Mouse (Mus musculus) liver, adult 10 weeks (tissue): Measurements from ENCODE around the gene Zfp219. TPM values are rescaled to one million over a fixed set of nuclear protein-coding genes. Genes with fewer than 3 reads are reported as not detected.

Experiments used
- polyA plus RNA-seq: library from polyadenylated mRNA; stranded (reverse); fragments of 350-450 nt; fragmentation: Illumina TruSeq; extraction: RNeasy Lipid Tissue Mini Kit (QIAGEN cat#74804); gene quantifications from one replicate; pipeline ENCODE4 v1.2.3, GENCODE M21; 2014; ENCODE audit warnings: low read depth, low replicate concordance

Gene Zfp219
- 1.1 TPM for polyA plus RNA-seq

DNA sequence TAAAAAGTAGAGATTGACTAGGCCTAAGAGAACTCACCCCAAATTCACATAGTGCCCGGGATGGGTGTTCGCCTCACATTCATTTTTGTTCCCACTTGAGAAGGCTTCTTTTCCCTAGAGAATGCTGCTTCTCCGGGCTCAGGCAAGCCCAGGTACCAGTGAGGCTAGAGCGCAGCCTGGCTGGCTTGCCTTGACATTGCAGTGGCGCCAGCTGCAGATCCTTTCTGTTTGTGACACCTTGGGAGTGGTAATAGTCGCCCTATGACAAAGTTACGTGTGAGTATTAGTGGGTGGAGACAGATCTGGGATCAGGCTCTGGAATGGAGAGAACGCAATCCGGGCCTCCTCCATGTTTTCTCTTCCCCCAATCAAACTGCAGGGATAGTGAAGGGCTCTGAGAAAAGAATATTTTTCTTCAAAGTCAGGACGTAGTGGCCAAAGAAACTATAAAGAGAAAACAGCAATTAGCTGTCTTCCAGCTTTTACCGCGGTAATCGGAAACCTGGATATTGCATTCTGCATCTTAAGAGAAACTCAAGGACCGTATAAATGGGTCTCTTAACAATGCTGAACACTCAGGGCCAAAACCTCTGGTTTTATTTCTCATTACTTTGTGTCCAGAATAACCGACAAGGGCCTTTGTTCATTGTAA is at the start of gene Zfp219:
Gene Zfp219 (minus strand): TSS at position 248 of the 652 bp plus-strand sequence.

DNA sequence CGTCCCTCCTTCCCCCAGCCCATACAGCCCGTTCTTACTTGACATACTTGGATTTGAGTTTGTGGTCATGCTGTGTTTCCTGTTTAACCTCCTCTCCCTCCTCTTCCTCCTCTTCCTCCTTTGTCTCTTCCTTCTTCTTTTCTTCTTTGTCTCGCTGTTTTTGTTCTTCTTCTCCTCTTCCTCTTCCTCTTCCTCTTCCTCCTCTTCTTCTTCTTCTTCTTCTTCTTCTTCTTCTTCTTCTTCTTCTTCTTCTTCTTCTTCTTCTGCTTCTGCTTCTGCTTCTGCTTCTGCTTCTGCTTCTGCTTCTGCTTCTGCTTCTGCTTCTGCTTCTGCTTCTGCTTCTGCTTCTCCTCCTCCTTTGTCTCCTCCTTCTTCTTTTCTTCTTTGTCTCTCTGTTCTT is 21.8 kb upstream of the Zfp219 start, which contains the start of gene Olfr221:
Gene Olfr221 (minus strand): TSS at position 101 of the 400 bp plus-strand sequence.

DNA sequence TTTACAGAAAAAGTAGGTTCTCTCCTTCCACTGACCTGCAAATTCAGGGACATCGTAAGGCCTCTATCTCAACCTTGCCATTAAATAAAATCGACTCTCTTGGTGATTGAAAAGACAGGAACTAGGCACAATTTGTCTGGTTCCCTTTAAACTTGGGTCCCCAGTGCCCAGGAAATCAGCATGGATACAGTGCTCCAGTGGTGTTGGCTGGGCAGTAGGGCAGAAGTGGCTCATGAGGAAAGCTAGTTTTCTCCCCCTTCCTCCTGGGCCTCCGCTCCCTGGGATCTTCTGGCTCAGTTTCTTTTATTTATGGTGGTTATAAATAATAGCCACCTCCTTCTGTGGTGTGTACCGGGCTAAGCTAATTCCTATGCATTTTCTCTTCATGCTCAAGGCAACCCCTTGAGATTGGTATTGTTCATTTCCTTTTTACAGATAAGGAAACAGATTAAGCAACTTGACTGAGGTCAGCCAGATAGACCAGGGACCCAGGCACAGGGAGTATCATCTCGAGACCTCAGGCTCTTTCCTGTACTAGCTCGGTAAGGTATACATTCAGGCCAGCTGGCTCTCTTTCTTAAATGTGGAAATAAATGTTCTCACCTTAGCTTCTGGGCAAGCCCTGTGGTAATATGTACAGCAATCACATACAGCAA is 5.0 kb downstream of the Zfp219 start, which contains the start of gene Tmem253:
Gene Tmem253 (plus strand): TSS at position 214 of the 656 bp plus-strand sequence.

DNA sequence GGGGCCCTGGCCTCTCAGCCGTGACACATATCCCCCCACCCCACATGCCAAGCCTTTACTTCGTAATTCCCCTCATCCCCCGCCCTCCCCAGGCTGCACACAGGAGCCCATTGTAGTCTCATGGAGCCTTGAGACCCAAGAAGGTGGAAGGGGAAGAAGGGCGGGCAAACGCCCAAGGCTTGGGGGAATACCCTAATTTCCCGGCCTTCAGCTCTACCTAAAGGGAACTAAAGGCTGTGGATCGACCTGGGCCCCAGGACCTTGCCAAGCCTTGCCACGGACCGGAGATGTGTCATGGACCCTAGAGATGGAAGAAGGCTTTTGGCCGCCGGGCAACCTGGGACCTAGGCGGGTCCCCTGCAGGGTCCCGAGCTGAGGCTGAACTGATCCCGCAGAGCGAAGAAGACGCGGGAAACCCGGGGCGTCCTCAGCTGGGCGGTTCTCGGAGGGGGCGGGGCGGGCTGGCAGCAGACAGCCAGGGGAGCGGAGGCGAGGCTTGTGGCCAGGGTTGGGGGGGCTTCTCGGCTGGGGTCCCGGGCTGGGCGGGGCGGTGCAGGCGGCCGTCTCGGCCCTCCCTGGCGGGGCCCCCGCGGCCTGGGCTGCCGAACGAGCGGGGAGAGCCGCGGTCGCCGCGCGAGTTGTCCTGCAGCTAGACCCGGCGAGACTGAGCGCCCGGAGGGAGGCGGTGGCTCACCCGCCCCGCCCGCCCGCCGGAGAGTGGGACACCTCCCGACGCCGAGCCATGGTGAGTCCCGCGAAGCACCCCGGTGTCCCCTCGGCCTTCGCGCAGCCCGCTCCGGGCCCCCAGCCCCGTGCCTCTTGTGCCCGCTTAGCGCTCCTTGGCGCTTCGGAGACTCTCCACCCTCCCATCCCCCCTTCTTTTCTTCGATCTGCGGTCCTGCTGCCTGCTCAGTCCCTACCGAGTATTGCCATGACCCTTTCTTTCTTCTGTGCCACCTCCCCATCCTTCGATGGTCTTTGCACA is 36.0 kb downstream of the Zfp219 start, which contains the start of gene Arhgef40:
Gene Arhgef40 (plus strand): TSS at position 473 of the 985 bp plus-strand sequence.

Other genes with a start within 250 kb of the Zfp219 start
- gene Ang4, start 247.1 kb downstream of the Zfp219 start, polyA plus RNA-seq: not detected
- not detected for gene AY358078, start 220.7 kb downstream of the Zfp219 start, polyA plus RNA-seq
- not detected for gene Ear6, start 167.0 kb downstream of the Zfp219 start, polyA plus RNA-seq
- gene Mettl17, start 135.9 kb downstream of the Zfp219 start, polyA plus RNA-seq: 4.6 TPM
- 0.77 TPM for gene Slc39a2, start 127.8 kb downstream of the Zfp219 start, polyA plus RNA-seq
- gene Ndrg2, start 106.6 kb downstream of the Zfp219 start, polyA plus RNA-seq: 2,741 TPM
- not detected for gene Tppp2, start 102.3 kb downstream of the Zfp219 start, polyA plus RNA-seq
- gene Rnase13, start 98.0 kb downstream of the Zfp219 start, polyA plus RNA-seq: not detected
- gene Arhgef40, start 36.0 kb downstream of the Zfp219 start, polyA plus RNA-seq: 2.0 TPM
- gene Tmem253, start 5.1 kb downstream of the Zfp219 start, polyA plus RNA-seq: not detected
- gene Olfr221, start 21.7 kb upstream of the Zfp219 start, polyA plus RNA-seq: not detected
- 162 TPM for gene Hnrnpc, start 83.3 kb upstream of the Zfp219 start, polyA plus RNA-seq
- gene Rpgrip1, start 90.0 kb upstream of the Zfp219 start, polyA plus RNA-seq: 0.48 TPM
- gene Supt16, start 176.7 kb upstream of the Zfp219 start, polyA plus RNA-seq: 16.4 TPM
- gene Chd8, start 237.0 kb upstream of the Zfp219 start, polyA plus RNA-seq: 10.4 TPM